Mouse (Mus musculus) G1E (cell line): ENCODE results near the gene Rhpn2.

Experiments
- CTCF ChIP-seq: IDR thresholded peaks from 2 replicates; pipeline ENCODE4 v1.5.1; 2012; ENCODE audit warnings: low read depth, low read length, inconsistent platforms, mixed read lengths
- GATA1 ChIP-seq: IDR thresholded peaks from 2 replicates; pipeline ENCODE4 v1.6.1; 2012; ENCODE audit warnings: borderline replicate concordance, low read length, inconsistent platforms, mixed read lengths
- POLR2AphosphoS5 ChIP-seq: IDR thresholded peaks from 2 replicates; pipeline ENCODE4 v1.6.1; 2012; ENCODE audit warnings: low read depth, low read length, inconsistent platforms; ENCODE audit not compliant: insufficient replicate concordance
- TAL1 ChIP-seq: conservative IDR thresholded peaks from 2 replicates; pipeline ENCODE4 v1.6.1; 2012; ENCODE audit warnings: low read depth, low read length, inconsistent platforms, mixed read lengths

- TF ChIP-seq CTCF (no peak), GATA1 (no peak), POLR2AphosphoS5 (no peak), TAL1 (no peak)
These were observed 89.1 kb downstream of the Rhpn2 start for GRCm38 (mm10) chr7:35423071-35423470.
